Mouse (Mus musculus) adipocyte (in vitro differentiated cells): ENCODE data around the gene Pigyl.
"Not testable (repeated sequence)": the region's sequence is repeated elsewhere in the genome, so short reads cannot be mapped to it uniquely, and the experiment has no call there.

Experiments used
- DNase-seq: peaks from one replicate; pipeline ENCODE4 v3.0.0-alpha.2; 2016; ENCODE audit warnings: low spot score

Gene Pigyl

GRCm38 (mm10) chr9:22138480-22138879 lies 18.2 kb upstream of the Pigyl start:
- DNase-seq = peak; percentile 49

GRCm38 (mm10) chr9:22139746-22140145 lies 16.9 kb upstream of the Pigyl start:
- no peak for DNase-seq

- peak; percentile 91 for DNase-seq
These were observed 13.3 kb upstream of the Pigyl start for GRCm38 (mm10) chr9:22143108-22144037.

- no peak for DNase-seq
These were observed 12.2 kb upstream of the Pigyl start for GRCm38 (mm10) chr9:22144304-22144965.

- DNase-seq = no peak
These were observed 7.0 kb upstream of the Pigyl start for GRCm38 (mm10) chr9:22149426-22150248.

- not testable (repeated sequence) for DNase-seq
These were observed 6.4 kb upstream of the Pigyl start for GRCm38 (mm10) chr9:22150249-22150693.

- no peak for DNase-seq
These were observed 5.7 kb upstream of the Pigyl start for GRCm38 (mm10) chr9:22150946-22151345.

- DNase-seq = no peak
These were observed 2.8 kb upstream of the Pigyl start for GRCm38 (mm10) chr9:22153810-22154209.

GRCm38 (mm10) chr9:22155614-22156013 lies 1.0 kb upstream of the Pigyl start:
- DNase-seq = peak; percentile 79

- DNase-seq = peak; percentile 1
These were observed 1.0 kb downstream of the Pigyl start for GRCm38 (mm10) chr9:22157516-22158265.

- no peak for DNase-seq
These were observed 4.7 kb downstream of the Pigyl start for GRCm38 (mm10) chr9:22161299-22161698.

- no peak for DNase-seq
These were observed 5.7 kb downstream of the Pigyl start for GRCm38 (mm10) chr9:22162305-22162704.

GRCm38 (mm10) chr9:22162912-22163311 lies 6.3 kb downstream of the Pigyl start:
- no peak for DNase-seq

- no peak for DNase-seq
These were observed 8.3 kb downstream of the Pigyl start for GRCm38 (mm10) chr9:22164711-22165668.

- peak; percentile 1 for DNase-seq
These were observed 9.3 kb downstream of the Pigyl start for GRCm38 (mm10) chr9:22165964-22166363.

GRCm38 (mm10) chr9:22166686-22167085 lies 10.0 kb downstream of the Pigyl start:
- DNase-seq = no peak

GRCm38 (mm10) chr9:22167751-22168150 lies 11.1 kb downstream of the Pigyl start:
- DNase-seq = peak; percentile 1

GRCm38 (mm10) chr9:22169327-22169726 lies 12.7 kb downstream of the Pigyl start:
- peak; percentile 1 for DNase-seq

- no peak for DNase-seq
These were observed 15.7 kb downstream of the Pigyl start for GRCm38 (mm10) chr9:22172318-22172717.

GRCm38 (mm10) chr9:22188025-22188611 lies 31.5 kb downstream of the Pigyl start, which contains the start of gene Zfp872:
Zfp872 (plus strand) TSS chr9:22188090.
- DNase-seq = peak; percentile 1
